Mouse (Mus musculus) stomach, embryonic 14.5 days (tissue): ENCODE data around the gene Ptpn11. TPM values are rescaled to one million over a fixed set of nuclear protein-coding genes. Genes with fewer than 3 reads are reported as not detected.
"Not testable (repeated sequence)": the region's sequence is repeated elsewhere in the genome, so short reads cannot be mapped to it uniquely, and the experiment has no call there.

Experiments
- ATAC-seq: fragments of 200-750 bp; cut with Nextera tagmentation; 2 replicates; pipeline ENCODE4 v1.8.0; 2017; ENCODE audit warnings: low read depth, moderate TSS enrichment; ENCODE audit not compliant: insufficient number of reproducible peaks, insufficient read depth, low FRiP score
- H3K27ac ChIP-seq: fragments of 300-500 bp; sonication (generic); 2 replicates; pipeline ENCODE4 v1.5.1; 2014; ENCODE audit warnings: mild to moderate bottlenecking, low read length, moderate library complexity, mixed read lengths
- H3K27me3 ChIP-seq: fragments of 300-500 bp; sonication (generic); 2 replicates; pipeline ENCODE4 v1.6.1; 2014; ENCODE audit warnings: low read length, control low read depth, mixed read lengths; ENCODE audit not compliant: control insufficient read depth, insufficient read depth
- H3K36me3 ChIP-seq: fragments of 300-500 bp; sonication (generic); 2 replicates; pipeline ENCODE4 v1.6.1; 2014; ENCODE audit warnings: mild to moderate bottlenecking, control low read depth, low read length, moderate library complexity, mixed read lengths; ENCODE audit not compliant: control insufficient read depth, insufficient read depth
- H3K4me1 ChIP-seq: fragments of 300-500 bp; sonication (generic); 2 replicates; pipeline ENCODE4 v1.6.1; 2014; ENCODE audit warnings: low read length, control low read depth, mixed read lengths; ENCODE audit not compliant: control insufficient read depth, insufficient read depth
- H3K4me2 ChIP-seq: fragments of 300-500 bp; sonication (generic); replicated peaks from 2 replicates; pipeline ENCODE4 v1.6.1; 2014; ENCODE audit warnings: low read depth, low read length, control low read depth
- H3K4me3 ChIP-seq: fragments of 300-500 bp; sonication (generic); 2 replicates; pipeline ENCODE4 v1.5.1; 2014; ENCODE audit warnings: low read depth, low read length, control low read depth
- H3K9ac ChIP-seq: fragments of 300-500 bp; sonication (generic); replicated peaks from 2 replicates; pipeline ENCODE4 v1.6.1; 2014; ENCODE audit warnings: low read depth, mild to moderate bottlenecking, control low read depth, low read length, moderate library complexity, mixed read lengths
- H3K9me3 ChIP-seq: fragments of 300-500 bp; sonication (generic); 2 replicates; pipeline ENCODE4 v1.6.1; 2016; ENCODE audit warnings: low read depth, low read length, control low read depth; ENCODE audit not compliant: control insufficient read depth
- WGBS: fragments of 180-500 bp; shearing (Covaris S2); extraction: QIAGEN DNeasy Blood & Tissue Kit; methylation state at CpG from one replicate; pipeline ENCODE4 v1.1.7; 2014; 5-methylcytosine and 5-hydroxymethylcytosine counted together
- polyA plus RNA-seq: library from polyadenylated mRNA; unstranded; fragments of >200 nt; fragmentation: Nextera tagmentation; extraction: Ambion mirVana; gene quantifications from 2 replicates; pipeline ENCODE4 v1.2.1, GENCODE M21; 2014

Gene Ptpn11
- polyA plus RNA-seq, 1 experiment from 2014 or later: 28.3 TPM

GRCm38 (mm10) chr5:121209755-121210600 is 18.8 kb upstream of the Ptpn11 start:
- Histone ChIP-seq H3K9ac (no peak overlapping the region), H3K27ac (no peak overlapping the region), H3K9me3 (no peaks in the 10 kb centered on the region), H3K4me1 (peaks cover 8% of the 10 kb centered on the region; the same call in 1 of the 2 replicates), H3K4me3 (no peak overlapping the region), H3K27me3 (no peaks in the 10 kb centered on the region), H3K36me3 (peaks cover 70% of the 10 kb centered on the region), H3K4me2 (no peak overlapping the region)
- no peak for ATAC-seq
- 88% methylated on average over 8 of the region's 9 CpGs for WGBS

- H3K4me2 ChIP-seq: no peak overlapping the region
- no peak overlapping the region for H3K9ac ChIP-seq
- ATAC-seq: no peak
- WGBS: 56% methylated on average over 3 of the region's 3 CpGs
- H3K36me3 ChIP-seq: peaks cover 61% of the 10 kb centered on the region
- H3K9me3 ChIP-seq: no peaks in the 10 kb centered on the region
- no peak overlapping the region for H3K27ac ChIP-seq
- peaks cover 8% of the 10 kb centered on the region; the same call in 1 of the 2 replicates for H3K4me1 ChIP-seq
- H3K27me3 ChIP-seq: no peaks in the 10 kb centered on the region
- no peak overlapping the region for H3K4me3 ChIP-seq
Observed at GRCm38 (mm10) chr5:121206984-121207383, 15.8 kb upstream of the Ptpn11 start.

GRCm38 (mm10) chr5:121206540-121206939 is 15.3 kb upstream of the Ptpn11 start:
- Histone ChIP-seq H3K9me3 (no peaks in the 10 kb centered on the region), H3K4me3 (no peak overlapping the region), H3K4me2 (0 out of 2 replicates have a peak overlapping the region, but pooled peaks have one; percentile 66), H3K4me1 (peaks cover 8% of the 10 kb centered on the region; the same call in 1 of the 2 replicates), H3K36me3 (peaks cover 57% of the 10 kb centered on the region), H3K27me3 (no peaks in the 10 kb centered on the region), H3K9ac (0 out of 2 replicates have a peak overlapping the region, but pooled peaks have one; percentile 12), H3K27ac (no peak overlapping the region)
- no peak for ATAC-seq
- 78% methylated on average over 9 of the region's 9 CpGs for WGBS

- WGBS: 70% methylated on average over 8 of the region's 10 CpGs
- Histone ChIP-seq H3K36me3 (peaks cover 49% of the 10 kb centered on the region), H3K4me2 (peak overlapping the region; percentile 66), H3K4me3 (peak overlapping the region; percentile 96), H3K9ac (peak overlapping the region; percentile 97; the same call in 1 of the 2 replicates)
- not testable (repeated sequence) for H3K27ac ChIP-seq, H3K4me1 ChIP-seq, H3K9me3 ChIP-seq, ATAC-seq, H3K27me3 ChIP-seq
Observed at GRCm38 (mm10) chr5:121205537-121206130, 14.4 kb upstream of the Ptpn11 start.

- Histone ChIP-seq H3K4me1 (peaks cover 8% of the 10 kb centered on the region; the same call in 1 of the 2 replicates), H3K36me3 (peaks cover 38% of the 10 kb centered on the region), H3K27me3 (no peaks in the 10 kb centered on the region), H3K9me3 (no peaks in the 10 kb centered on the region), H3K4me3 (peak within 1 kb of the TSS; percentile 96), H3K9ac (peak within 1 kb of the TSS; percentile 97), H3K27ac (peak within 1 kb of the TSS; percentile 72), H3K4me2 (peak within 1 kb of the TSS; percentile 66)
- ATAC-seq: peak; percentile 93
- 2% methylated on average over 52 of the region's 52 CpGs for WGBS
Observed at GRCm38 (mm10) chr5:121204132-121205089, 13.2 kb upstream of the Ptpn11 start, which contains the start of gene Rpl6. TSS of gene Rpl6 (plus strand) at chr5:121204481.

- Histone ChIP-seq H3K9ac (no peak overlapping the region), H3K9me3 (no peaks in the 10 kb centered on the region), H3K36me3 (peaks cover 18% of the 10 kb centered on the region), H3K27ac (no peak overlapping the region), H3K27me3 (no peaks in the 10 kb centered on the region), H3K4me2 (no peak overlapping the region), H3K4me1 (peaks cover 8% of the 10 kb centered on the region; the same call in 1 of the 2 replicates), H3K4me3 (no peak overlapping the region)
- 79% methylated on average over 1 of the region's 1 CpGs for WGBS
- no peak for ATAC-seq
Observed at GRCm38 (mm10) chr5:121202467-121202866, 11.3 kb upstream of the Ptpn11 start.

GRCm38 (mm10) chr5:121201739-121202138 is 10.5 kb upstream of the Ptpn11 start:
- ATAC-seq: no peak

GRCm38 (mm10) chr5:121198376-121198775 is 7.2 kb upstream of the Ptpn11 start:
- H3K9me3 ChIP-seq: no peaks in the 10 kb centered on the region
- no peak for ATAC-seq
- H3K9ac ChIP-seq: no peak overlapping the region
- no peak overlapping the region for H3K4me3 ChIP-seq
- H3K4me1 ChIP-seq: no peaks in the 10 kb centered on the region
- H3K4me2 ChIP-seq: no peak overlapping the region
- WGBS: 82% methylated on average over 5 of the region's 5 CpGs
- H3K27me3 ChIP-seq: no peaks in the 10 kb centered on the region
- no peak overlapping the region for H3K27ac ChIP-seq
- no peaks in the 10 kb centered on the region for H3K36me3 ChIP-seq

More at GRCm38 (mm10) chr5:121201739-121202138, 10.5 kb upstream of the Ptpn11 start:
- Histone ChIP-seq H3K27ac (no peak overlapping the region), H3K27me3 (no peaks in the 10 kb centered on the region), H3K4me2 (no peak overlapping the region), H3K4me3 (no peak overlapping the region), H3K36me3 (peaks cover 12% of the 10 kb centered on the region), H3K9ac (no peak overlapping the region), H3K4me1 (peaks cover 8% of the 10 kb centered on the region; the same call in 1 of the 2 replicates), H3K9me3 (no peaks in the 10 kb centered on the region)
- WGBS: 47% methylated on average over 3 of the region's 3 CpGs
